26 mouse cellular contexts compared by ENCODE assay signal in genomic region chr19:35735754-35736153, GRCm38 (mm10).
"Had no signal": no experiment of that assay in that cellular context is flagged by ENCODE, and none has a peak within 500 bp of the region (broad histone marks: within the 10 kb centered on the region; RNA-seq: fewer than 3 reads in every experiment).

No protein-coding gene starts in this region.

- H3K4me1 ChIP-seq: embryonic facial prominence, embryonic 10.5 days; embryonic facial prominence, embryonic 12.5 days; embryonic facial prominence, embryonic 13.5 days; embryonic facial prominence, embryonic 15.5 days; forebrain, embryonic 10.5 days; forebrain, embryonic 12.5 days; forebrain, embryonic 13.5 days; forebrain, embryonic 15.5 days had no signal

- H3K9ac ChIP-seq: embryonic facial prominence, embryonic 12.5 days; embryonic facial prominence, embryonic 13.5 days; embryonic facial prominence, embryonic 15.5 days; forebrain, embryonic 12.5 days; forebrain, embryonic 13.5 days; forebrain, embryonic 15.5 days; forebrain, postnatal 0 days had no signal

- H3K36me3 ChIP-seq: embryonic facial prominence, embryonic 10.5 days; embryonic facial prominence, embryonic 12.5 days; embryonic facial prominence, embryonic 13.5 days; embryonic facial prominence, embryonic 15.5 days; forebrain, embryonic 10.5 days; forebrain, embryonic 12.5 days; forebrain, embryonic 15.5 days had no signal

- DNase-seq: cerebellum, adult 9-10 months; cerebellum, adult 9-11 months; cerebellum, postnatal 10 days; cerebellum, postnatal 14 days; cerebellum, postnatal 25 days; cerebellum, postnatal 36 days; embryo, embryonic 11 days; forebrain, postnatal 0 days; gastrocnemius, adult 2 months; gastrocnemius, postnatal 10 days; gastrocnemius, postnatal 14 days; gastrocnemius, postnatal 25 days; gastrocnemius, postnatal 36 days; heart, adult 18-20 months; heart, adult 2 months had no signal

- H3K27ac ChIP-seq: embryonic facial prominence, embryonic 10.5 days; embryonic facial prominence, embryonic 12.5 days; embryonic facial prominence, embryonic 13.5 days; embryonic facial prominence, embryonic 15.5 days; forebrain, embryonic 10.5 days; forebrain, embryonic 12.5 days; forebrain, embryonic 13.5 days; forebrain, embryonic 15.5 days; gastrocnemius, adult 2 months; heart, adult 2 months had no signal

- H3K27me3 ChIP-seq: embryonic facial prominence, embryonic 12.5 days; embryonic facial prominence, embryonic 13.5 days; embryonic facial prominence, embryonic 15.5 days; forebrain, embryonic 12.5 days; forebrain, embryonic 13.5 days; forebrain, embryonic 15.5 days had no signal

- H3K4me3 ChIP-seq: embryonic facial prominence, embryonic 10.5 days; embryonic facial prominence, embryonic 12.5 days; embryonic facial prominence, embryonic 13.5 days; embryonic facial prominence, embryonic 15.5 days; erythroblast, embryonic 14.5 days; forebrain, embryonic 10.5 days; forebrain, embryonic 12.5 days; forebrain, embryonic 13.5 days; forebrain, embryonic 15.5 days; gastrocnemius, adult 2 months; heart, adult 2 months had no signal

- ATAC-seq: forebrain, embryonic 13.5 days; forebrain, embryonic 14.5 days; forebrain, embryonic 15.5 days; forebrain, embryonic 16.5 days; forebrain, postnatal 0 days had no signal

- H3K9me3 ChIP-seq: embryonic facial prominence, embryonic 10.5 days; embryonic facial prominence, embryonic 12.5 days; embryonic facial prominence, embryonic 13.5 days; embryonic facial prominence, embryonic 15.5 days; forebrain, embryonic 10.5 days; forebrain, embryonic 12.5 days; forebrain, embryonic 13.5 days; forebrain, embryonic 15.5 days had no signal
